Mouse (Mus musculus) ES-CJ7 (cell line): ENCODE measurements around the gene Fars2.
A peak's percentile ranks its signal among the peaks of the same experiment; 100 is the strongest.

Experiments
- DNase-seq: peaks from one replicate; pipeline ENCODE4 v3.0.0; 2011; ENCODE audit warnings: low read depth, low spot score

The Fars2 gene

DNA sequence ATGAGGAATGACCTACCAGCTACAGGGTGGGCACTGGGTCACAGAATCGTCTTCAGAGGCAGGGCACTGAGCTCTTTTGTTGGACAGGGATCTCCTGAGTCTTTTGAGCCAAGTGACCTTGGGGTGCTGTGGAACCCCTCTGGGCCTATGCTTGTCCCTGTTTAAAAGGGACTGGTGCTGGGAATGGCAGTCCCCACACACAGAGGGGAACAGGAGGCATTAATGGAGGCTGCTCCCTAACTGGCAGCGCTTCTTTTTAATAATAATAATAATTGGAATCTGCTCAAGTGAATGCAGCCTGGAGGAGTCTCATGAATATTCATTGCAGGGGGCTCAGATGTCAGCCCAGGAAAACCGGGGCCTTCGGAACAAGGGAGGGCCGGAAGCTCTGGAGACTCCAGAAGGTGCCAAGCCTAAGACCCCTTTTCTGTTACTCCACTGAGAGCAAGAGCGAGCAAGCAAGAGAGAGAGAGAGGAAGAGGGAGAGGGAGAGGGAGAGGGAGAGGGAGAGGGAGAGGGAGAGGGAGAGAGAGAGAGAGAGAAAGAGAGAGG lies 447.6 kb downstream of the Fars2 start:
- no peak for DNase-seq

DNA sequence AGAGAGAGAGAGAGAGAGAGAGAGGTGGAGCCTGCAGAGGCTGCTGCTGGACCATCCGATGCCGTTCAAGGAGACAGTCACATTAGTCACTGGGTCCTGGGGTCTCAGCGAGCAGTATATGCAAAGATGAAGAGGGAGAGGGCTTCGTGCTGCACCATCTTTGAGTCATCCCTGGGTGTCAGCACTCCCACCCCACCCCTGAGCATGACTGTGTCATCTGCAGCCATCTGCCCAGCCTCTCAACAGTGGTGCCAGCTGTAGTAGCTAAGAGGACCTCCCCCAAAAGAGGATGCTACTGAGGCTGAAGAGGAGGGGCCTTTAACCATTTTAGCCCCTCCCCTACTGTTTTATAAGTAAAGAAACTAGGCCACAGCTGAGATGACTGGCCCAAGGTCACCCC lies 459.6 kb downstream of the Fars2 start:
- no peak for DNase-seq

DNA sequence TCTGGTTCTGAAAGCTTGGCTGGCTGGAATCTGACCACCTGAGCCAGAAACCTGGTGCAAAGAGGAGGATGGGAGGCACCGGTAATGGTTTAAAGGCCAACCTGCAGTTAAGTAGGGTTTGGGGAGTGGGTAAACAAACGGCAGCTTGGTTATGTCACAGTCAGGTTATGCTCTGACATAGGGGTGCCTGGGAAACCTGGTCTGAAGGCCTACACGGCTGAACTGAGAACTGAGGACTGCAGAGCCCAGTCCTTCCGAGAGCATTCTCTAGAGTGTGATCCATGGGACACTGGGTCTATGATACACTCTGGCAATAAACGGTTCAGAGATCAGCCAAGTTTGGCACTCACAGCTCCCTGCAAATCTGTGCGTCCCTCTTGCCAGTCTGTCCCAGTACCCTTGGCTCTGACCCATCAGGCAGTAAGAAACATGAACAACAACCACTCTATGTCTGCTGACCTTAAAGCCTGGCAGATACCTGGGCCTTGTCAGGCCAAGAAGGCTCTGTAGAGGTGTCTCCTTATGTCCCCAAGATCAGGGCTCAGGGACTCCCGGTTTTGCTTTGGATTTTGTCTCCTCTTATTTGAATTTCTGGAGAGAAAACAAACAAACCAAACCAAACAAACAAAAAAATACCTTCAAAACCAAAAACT lies 460.8 kb downstream of the Fars2 start:
- no peak for DNase-seq

DNA sequence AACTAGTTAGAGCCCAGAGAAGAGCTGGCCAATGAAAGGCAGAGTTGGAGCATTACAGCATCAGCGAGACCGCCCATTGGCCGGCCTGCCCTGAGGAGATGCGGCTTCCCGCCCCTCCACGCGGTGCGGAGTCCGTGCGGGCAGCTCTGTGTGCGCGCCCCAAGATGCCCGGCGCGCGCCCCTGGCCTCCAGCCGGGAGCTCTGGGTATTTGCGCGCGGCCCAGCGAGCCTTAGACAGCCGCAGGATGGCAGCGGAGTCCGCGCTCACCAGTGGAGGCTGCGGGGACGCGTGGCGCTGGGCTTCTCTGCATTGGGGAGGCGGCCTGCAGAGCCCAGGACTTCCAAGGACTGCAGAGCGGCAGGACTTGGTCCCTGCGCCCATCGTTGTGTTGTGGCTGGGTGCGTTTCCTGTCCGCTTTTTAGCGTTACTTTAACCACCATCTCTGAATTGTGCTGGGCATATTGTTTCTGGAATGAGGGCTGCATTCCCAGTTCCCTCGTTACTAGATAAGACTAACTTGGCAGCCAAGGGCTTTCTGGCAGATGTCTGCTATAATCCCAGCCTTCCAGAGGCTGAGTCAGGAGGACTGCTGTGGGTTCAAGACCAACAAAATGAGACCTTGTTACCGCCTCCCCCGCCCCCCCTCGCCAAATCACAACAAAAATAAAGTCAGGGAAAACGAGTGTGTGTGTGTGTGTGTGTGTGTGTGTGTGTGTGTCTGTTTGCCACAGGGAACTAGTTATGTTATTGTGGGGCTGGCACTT lies 461.5 kb downstream of the Fars2 start:
- DNase-seq, result peak; percentile 72

DNA sequence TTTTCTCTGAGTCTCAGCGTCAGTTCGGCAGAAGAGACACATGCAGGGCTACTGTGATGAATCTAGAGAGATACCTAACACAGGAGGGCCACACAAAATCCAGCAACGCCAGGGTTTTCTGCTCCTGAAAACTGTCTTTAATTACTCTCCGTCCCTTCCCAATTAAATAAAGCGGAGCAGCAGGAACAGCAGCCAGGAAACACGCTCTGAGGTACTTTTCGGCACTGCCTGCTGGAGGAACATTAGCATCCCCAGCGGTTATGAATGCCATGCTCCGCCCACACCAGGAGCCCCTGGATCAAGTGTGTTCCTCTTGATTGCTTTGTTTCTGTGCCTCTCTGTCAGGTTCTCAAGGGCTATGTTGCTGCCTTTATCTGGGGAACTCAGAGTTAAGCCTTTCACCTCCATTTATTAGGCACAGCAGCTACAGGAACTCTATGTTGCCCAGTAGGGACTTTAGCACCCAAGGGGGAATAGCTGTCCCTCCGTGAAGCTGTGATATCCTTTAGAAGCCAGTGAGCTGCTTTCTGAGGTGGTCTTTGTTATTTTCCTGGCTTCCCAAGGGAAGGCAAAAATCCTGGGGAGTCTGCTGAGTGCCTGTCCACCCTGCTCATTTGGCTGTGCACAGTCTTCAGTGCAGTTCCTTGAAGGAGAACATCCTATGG lies 465.3 kb downstream of the Fars2 start:
- peak; percentile 18 for DNase-seq

DNA sequence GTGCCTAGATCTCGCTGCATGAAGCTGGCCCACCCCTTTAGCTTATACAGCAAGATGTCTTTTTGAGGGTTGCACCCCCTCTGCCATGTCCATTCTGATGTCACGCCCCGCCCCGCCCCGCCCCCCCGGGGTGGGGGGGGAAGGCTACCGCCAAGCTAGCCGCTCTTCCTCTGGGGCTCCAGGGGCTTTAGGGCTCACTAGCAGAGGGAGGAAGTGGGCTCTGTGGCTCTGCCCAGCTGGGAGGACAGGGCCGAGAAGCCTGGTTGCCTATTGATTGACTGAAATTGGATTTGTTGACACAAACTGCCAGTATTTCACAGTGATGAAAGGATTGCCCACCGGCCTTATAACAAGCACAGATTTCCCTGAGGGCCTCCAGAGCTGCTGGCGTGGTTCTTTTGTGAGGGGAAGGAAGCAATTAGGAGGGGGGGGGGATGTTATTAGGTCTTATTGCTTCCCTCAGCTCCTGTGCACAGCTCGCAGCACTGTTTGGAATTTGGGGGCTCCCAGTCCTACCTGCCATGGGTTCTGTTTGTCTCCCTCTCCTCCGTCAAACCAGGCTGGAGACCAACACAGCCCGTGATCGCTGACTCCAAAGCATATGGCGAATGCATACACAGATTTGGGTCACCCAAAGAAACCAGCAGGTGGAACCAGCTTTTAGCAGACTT lies 466.4 kb downstream of the Fars2 start:
- no peak for DNase-seq

DNA sequence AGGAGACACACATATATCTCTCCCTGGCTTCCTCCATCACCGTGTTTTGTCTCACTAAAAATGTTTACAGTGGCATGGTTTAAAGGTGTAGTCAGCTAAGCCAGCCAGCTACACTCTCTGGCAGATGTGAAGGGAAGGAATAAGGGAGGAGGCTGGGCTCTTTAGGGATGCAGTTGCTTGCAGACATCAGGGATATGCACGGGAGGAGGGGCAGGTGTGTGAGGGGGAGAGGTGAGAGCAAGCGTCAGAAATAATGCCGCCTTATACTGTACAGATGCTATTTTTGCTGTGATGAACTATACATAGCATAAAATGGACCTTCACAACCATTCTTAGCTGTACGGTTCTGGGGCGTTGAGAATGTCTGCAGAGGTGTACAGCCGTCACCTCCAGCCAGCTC lies 467.0 kb downstream of the Fars2 start:
- DNase-seq, result no peak

DNA sequence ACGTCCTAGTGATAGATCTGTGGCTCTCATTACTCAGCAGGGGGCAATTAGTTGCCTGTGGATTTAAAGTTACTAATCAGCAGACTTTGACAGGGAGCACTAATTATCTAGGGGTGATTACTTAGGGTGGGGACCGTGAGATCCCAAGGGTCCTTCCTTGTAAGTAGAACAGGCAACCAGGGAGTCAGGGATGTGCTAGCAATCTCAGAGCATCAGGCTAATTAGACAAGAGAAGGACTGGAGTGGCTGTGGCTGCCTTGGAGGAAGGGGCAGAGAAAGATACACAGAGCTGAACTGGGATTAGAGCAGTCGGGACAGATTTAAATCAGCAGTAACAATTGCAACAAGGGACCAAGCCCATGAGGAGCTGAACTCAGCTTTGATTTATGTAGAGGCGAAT lies 471.9 kb downstream of the Fars2 start:
- DNase-seq, result no peak

DNA sequence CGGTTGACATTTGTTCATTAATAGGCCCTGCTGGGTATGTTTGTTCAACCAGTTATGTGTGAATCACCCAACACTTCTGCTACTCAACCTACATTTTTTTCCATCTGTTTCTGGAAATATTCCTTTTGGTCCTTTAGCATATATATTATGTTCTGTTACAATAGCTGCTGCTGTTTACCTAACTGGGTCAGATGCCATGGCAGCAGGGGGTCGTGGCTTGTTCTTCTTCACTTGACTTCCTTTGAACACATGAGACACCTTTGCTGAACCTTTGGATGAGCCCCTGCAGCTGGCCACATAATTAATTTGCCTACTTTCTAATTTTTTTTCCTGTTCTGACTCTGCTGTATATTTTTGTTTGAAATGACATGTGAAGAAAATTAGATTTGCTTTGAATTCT lies 475.1 kb downstream of the Fars2 start:
- no peak for DNase-seq

DNA sequence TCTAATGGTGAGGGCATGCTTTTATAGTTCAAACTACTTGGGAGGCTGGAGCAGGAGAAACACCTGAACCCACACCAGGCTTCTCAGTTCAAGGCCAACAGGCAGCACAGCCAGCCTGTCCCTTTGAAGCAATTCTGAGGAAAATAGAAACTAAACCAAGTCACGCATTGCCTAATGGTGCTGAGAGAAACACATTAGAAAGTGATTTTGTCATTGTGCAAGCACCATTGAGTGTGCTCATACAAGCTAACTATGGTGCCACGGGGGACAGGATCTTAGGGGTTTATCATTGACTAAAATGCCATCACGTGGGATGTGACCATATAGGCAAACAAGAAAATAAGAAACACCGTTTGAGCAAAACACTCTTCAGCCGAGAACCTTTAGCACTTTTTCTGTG lies 489.5 kb downstream of the Fars2 start:
- no peak for DNase-seq

DNA sequence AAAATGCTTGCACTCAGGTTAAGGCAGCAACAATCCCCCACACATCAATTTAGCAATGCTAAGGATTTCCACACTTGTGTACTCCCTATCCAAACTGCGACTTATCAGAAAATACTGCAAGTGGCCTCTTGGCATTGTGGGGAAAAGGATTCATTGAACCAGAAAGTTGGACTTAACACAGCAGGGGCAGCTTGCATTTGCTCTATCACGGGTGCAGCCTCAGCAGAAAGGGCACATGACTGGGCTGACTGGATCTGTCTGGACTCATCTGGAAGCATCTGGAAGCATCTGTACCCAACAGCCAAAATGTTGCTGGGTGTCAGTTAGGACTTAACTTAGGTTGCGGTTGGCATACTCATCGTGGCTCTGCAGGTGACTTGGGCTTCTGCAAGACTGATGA lies 490.7 kb downstream of the Fars2 start:
- no peak for DNase-seq

DNA sequence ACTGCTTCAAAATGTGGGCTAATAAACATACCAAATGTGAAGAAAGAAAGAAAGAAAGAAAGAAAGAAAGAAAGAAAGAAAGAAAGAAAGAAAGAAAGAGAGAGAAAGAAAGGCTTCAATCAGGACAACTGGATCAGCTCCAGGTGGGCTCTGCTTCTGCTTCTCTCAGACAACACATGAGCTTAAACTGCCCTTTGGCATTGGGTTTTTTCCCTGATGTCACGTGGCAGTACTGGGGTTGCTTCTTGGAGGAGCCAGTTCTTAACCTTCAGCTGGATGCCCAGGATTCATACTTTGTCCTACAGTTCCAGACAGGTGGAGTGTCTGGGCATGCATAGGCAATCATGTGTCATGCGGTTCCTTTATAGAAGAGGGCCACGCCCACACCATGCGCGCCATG lies 493.2 kb downstream of the Fars2 start:
- no peak for DNase-seq

DNA sequence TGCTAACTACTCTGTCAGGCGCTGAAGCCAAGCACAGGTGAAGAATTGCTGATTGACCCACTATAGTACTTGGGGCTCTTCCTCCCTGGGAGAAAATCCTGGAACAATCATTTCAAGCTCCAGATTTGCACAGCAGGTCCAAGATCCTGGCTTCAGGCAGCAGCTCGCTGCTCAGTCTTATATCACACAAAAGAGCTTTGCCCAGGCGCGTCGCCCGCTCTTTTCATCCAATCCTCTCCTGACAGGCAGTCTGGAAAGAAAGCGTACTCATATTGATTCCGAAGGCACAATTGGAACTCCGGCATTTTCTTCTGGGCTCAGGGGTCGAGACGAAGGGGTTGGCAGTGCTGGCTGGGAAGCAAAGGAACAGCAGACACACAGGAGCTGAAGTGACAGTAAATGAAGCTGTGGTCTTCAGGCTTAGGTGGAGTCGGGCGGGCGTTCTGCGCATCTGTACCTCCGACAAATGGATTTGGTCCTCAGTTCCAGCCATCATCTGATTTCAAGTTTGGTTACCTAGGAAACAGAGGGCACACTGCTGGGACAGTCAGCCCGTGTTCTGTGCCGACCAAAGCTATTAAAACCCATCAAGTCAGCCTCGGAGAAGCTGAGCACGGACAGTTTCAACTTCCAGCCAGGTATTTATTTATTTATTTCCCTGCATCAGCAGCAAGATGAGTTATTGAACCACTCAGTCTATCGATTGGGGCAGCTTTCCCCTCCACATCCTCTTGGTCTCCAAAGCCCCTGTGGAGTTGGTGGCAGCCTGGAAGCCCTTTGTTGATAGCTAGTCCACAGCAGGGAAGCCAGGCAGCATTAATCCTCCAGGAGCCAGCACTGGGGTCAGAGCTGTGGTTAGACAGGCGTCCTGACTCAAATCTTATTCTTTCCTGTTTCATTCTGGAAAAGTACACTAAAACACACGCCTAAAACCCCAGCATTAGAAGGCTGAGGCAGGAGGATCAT lies 495.9 kb downstream of the Fars2 start:
- DNase-seq, result no peak

DNA sequence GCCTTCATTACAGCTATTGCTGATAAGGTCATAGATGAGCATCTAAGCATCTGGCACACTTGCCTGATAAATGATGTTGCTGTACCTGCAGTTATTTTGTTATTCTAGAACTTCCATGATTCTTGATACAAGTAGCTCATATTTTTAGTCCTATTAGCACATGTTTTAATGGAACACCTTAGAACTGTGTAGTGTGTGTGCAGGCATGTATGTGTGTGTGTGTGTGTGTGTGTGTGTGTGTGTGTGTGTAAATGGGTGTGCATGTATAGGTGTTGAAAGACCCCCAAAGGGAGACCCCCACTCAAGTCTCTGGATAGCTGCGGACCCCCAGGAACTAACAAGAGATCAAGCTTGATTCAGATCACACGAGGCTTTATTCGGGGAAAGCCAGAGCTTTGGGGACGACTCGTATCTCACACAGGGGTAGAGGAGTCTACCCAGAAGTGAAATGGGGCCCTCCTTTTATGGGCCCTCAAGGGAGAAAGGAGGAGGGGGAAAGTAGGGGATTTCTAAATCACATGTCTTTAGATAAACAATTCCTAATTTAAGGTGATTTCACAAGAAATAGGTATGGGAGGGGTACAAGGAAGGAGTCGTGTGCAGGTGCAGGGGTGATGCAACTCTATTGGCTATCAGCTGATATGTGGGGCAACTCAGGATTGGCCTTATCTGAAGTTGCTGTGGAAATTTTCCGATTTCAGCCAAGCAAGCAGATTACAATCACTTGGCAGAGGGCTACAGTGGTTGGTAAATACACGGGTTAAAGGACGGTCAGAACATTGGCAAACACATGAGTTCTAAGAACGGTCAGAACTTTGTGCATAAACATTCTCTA lies 503.5 kb downstream of the Fars2 start:
- DNase-seq, result no peak

DNA sequence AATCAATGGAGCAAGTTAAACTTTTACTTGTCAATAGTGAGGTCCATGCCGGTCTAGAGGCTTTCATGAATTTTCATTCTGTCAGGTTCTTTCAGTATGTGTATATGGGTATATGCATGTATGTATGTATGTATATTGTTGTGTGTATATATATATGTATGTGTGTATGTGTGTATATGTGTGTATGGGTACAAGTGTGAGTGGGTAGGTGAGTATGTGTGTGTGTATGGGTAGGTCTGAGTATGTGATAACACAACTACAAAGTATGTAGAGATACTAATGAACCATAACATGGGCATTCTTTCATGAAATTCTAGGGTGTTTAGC lies 504.1 kb downstream of the Fars2 start:
- DNase-seq, result no peak

DNA sequence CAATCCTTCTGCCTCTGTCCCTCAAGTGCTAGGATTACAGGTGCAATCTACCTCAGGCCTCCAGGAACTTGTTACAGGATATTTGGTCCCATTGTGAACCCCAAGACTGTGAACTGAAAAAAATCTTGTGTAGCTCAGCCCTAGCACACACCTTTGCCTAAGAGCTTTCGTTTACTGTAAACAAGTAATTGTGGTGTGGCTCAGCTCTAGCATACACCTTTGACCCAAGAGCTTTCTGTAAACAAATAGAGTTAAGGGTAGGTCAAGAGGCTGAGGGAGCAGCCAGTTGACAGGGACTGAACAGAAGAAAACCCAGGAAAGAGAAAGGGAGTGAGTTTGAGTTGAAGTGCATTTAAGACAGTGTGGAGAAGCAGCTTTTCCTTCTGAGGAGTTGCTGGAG lies 506.3 kb downstream of the Fars2 start:
- no peak for DNase-seq

DNA sequence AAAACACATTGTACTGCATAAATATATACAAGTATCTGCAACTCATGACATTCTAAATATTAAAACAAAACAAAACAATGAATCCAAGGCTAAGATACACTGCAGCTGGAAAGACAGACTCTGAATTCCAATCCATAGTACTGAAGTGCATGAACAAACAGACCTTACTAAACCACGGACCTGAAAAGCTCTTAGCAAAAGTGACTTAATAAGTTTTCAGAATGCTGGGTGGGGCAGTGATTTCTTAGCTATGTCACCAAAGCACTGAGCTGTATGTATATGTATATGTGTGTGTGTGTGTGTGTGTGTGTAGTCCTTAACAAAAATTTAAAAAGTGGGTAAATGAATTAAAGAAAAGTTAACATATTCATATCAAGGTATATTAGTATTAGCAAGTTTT lies 511.9 kb downstream of the Fars2 start:
- no peak for DNase-seq

DNA sequence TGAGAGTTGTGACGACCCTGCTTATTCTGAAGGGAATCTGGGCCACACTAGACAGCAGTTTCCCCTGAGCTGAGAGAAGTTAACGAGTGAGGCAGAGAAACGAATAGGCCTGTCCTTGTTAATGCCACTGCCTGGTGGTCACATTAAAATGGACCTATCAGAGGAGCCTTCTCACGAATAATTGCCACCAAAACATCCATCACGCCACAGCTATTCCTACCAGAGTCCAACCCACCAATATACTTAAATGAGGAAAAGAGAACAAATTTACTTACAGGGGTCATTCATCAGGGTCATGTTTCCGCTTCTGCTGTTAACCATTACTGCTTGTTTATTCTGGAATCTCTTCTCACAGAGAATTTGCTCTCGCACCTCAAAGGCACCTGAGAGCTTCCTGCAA lies 531.0 kb downstream of the Fars2 start:
- DNase-seq, result no peak

DNA sequence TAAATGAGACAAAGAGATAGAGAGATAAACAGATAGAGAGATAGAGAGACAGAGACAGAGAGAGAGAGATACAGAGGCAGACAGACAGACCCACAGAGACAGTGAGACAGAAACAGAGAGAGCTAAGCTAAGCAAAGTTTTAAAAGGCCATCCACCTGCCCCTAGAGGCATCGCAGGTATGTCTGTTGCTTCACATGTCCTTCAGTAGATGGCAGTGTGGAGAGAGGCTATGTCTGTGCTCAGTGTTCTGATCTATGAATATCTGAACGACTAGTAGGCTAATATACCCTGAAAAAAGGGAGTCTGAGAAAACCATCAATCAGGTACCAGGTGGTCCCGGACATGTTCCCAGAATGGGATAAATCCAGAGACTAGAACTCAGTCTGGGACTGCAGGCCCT lies 537.0 kb downstream of the Fars2 start:
- no peak for DNase-seq

DNA sequence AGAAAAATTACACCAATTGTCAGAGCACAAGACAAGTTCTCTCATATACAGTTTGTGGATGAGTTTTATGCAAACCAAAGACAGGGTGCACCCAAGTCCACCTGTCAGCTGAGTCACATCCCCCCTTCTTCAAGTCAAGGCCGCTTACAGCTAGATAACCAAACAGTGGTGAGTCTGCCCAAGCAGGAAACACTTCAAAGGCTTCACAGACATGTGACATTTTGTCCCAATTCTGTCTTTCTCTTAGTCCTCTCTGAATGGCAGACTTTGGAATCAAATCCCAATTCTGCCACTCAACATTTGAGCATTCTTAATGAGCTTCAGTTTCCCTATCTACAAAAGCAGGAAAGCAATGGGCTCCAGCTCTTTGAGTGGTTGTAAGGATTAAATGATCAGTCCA lies 562.1 kb downstream of the Fars2 start:
- DNase-seq, result no peak
